Mouse (Mus musculus) midbrain, postnatal 0 days (tissue): ENCODE measurements around the gene Efcab5. TPM values are rescaled to one million over a fixed set of nuclear protein-coding genes. Genes with fewer than 3 reads are reported as not detected.
"Not testable (repeated sequence)": the region's sequence is repeated elsewhere in the genome, so short reads cannot be mapped to it uniquely, and the experiment has no call there.

Experiments used
- ATAC-seq: fragments of 200-750 bp; cut with Nextera tagmentation; 2 replicates; pipeline ENCODE4 v1.8.0; 2017; ENCODE audit warnings: moderate number of reproducible peaks, mild to moderate bottlenecking, moderate TSS enrichment, moderate library complexity; ENCODE audit not compliant: low FRiP score
- DNase-seq: peaks from one replicate; pipeline ENCODE4 v3.0.0-alpha.2; 2015; ENCODE audit warnings: low spot score
- H3K27ac ChIP-seq: fragments of 300-500 bp; sonication (generic); 2 replicates; pipeline ENCODE4 v1.5.1; 2014; ENCODE audit warnings: low read depth, mild to moderate bottlenecking, low read length, mixed read lengths
- H3K27me3 ChIP-seq: fragments of 300-500 bp; sonication (generic); 2 replicates; pipeline ENCODE4 v1.6.1; 2014; ENCODE audit warnings: low read length, control low read depth, mixed read lengths; ENCODE audit not compliant: insufficient read depth
- H3K36me3 ChIP-seq: fragments of 300-500 bp; sonication (generic); 2 replicates; pipeline ENCODE4 v1.6.1; 2014; ENCODE audit warnings: low read length, control low read depth, mixed read lengths; ENCODE audit not compliant: insufficient read depth
- H3K4me1 ChIP-seq: fragments of 300-500 bp; sonication (generic); 2 replicates; pipeline ENCODE4 v1.6.1; 2014; ENCODE audit warnings: mild to moderate bottlenecking, control low read depth, antibody characterized with exemption, low read length, mixed read lengths; ENCODE audit not compliant: insufficient read depth
- H3K4me2 ChIP-seq: fragments of 300-500 bp; sonication (generic); 2 replicates; pipeline ENCODE4 v1.6.1; 2014; ENCODE audit warnings: low read depth, mild to moderate bottlenecking, low read length, mixed read lengths; ENCODE audit not compliant: poor library complexity, severe bottlenecking
- H3K4me3 ChIP-seq: fragments of 300-500 bp; sonication (generic); 2 replicates; pipeline ENCODE4 v1.5.1; 2014; ENCODE audit warnings: low read depth, mild to moderate bottlenecking, low read length, moderate library complexity
- H3K9ac ChIP-seq: fragments of 300-500 bp; sonication (generic); replicated peaks from 2 replicates; pipeline ENCODE4 v1.6.1; 2014; ENCODE audit warnings: mild to moderate bottlenecking, low read length, moderate library complexity, mixed read lengths; ENCODE audit not compliant: poor library complexity, severe bottlenecking
- H3K9me3 ChIP-seq: fragments of 300-500 bp; sonication (generic); 2 replicates; pipeline ENCODE4 v1.6.1; 2016; ENCODE audit warnings: low read length, control low read depth
- CTCF ChIP-seq: IDR thresholded peaks from 2 replicates; pipeline ENCODE4 v1.5.1; 2016; ENCODE audit warnings: antibody characterized with exemption, mild to moderate bottlenecking
- WGBS: fragments of 180-500 bp; shearing (Covaris S2); extraction: QIAGEN DNeasy Blood & Tissue Kit; methylation state at CpG from one replicate; pipeline ENCODE4 v1.1.7; 2014; 5-methylcytosine and 5-hydroxymethylcytosine counted together
- polyA plus RNA-seq: library from polyadenylated mRNA; unstranded; fragments of >200 nt; fragmentation: Nextera tagmentation; extraction: Ambion mirVana; gene quantifications from 2 replicates; pipeline ENCODE4 v1.2.1, GENCODE M21; 2015
- total RNA-seq: library from RNA; depleted of rRNA; stranded (reverse); fragments of >200 nt; gene quantifications from 2 replicates; pipeline ENCODE4 v1.2.3, GENCODE M21; 2014

Efcab5 gene
- total and polyA plus RNA-seq, 2 experiments from 2014 or later, result 0.44 to 0.51 TPM

GRCm38 (mm10) chr11:77160744-77161143, 28.0 kb downstream of the Efcab5 start:
- H3K27me3 ChIP-seq, result no peaks in the 10 kb centered on the region
- no peak overlapping the region for H3K27ac ChIP-seq
- no peaks in the 10 kb centered on the region for H3K9me3 ChIP-seq
- ATAC-seq (no peak), DNase-seq (no peak)
- H3K9ac ChIP-seq, result no peak overlapping the region
- H3K4me2 ChIP-seq, result no peak overlapping the region
- TF ChIP-seq CTCF, result no peak
- H3K4me3 ChIP-seq, result no peak overlapping the region
- H3K4me1 ChIP-seq, result no peaks in the 10 kb centered on the region
- 89% methylated on average over 1 of the region's 1 CpGs for WGBS
- H3K36me3 ChIP-seq, result no peaks in the 10 kb centered on the region

GRCm38 (mm10) chr11:77160341-77160740, 28.4 kb downstream of the Efcab5 start:
- H3K9ac ChIP-seq, result no peak overlapping the region
- H3K36me3 ChIP-seq, result no peaks in the 10 kb centered on the region
- no peak for TF ChIP-seq CTCF
- no peak overlapping the region for H3K4me3 ChIP-seq
- WGBS, result 91% methylated on average over 9 of the region's 9 CpGs
- H3K9me3 ChIP-seq, result no peaks in the 10 kb centered on the region
- no peak for DNase-seq
- no peak for ATAC-seq
- no peak overlapping the region for H3K4me2 ChIP-seq
- H3K27me3 ChIP-seq, result no peaks in the 10 kb centered on the region
- no peak overlapping the region for H3K27ac ChIP-seq
- H3K4me1 ChIP-seq, result no peaks in the 10 kb centered on the region

GRCm38 (mm10) chr11:77154214-77154613, 34.6 kb downstream of the Efcab5 start:
- DNase-seq, result no peak
- no peak overlapping the region for H3K4me3 ChIP-seq
- WGBS, result 77% methylated on average over 5 of the region's 5 CpGs
- no peak overlapping the region for H3K9ac ChIP-seq
- H3K27ac ChIP-seq, result no peak overlapping the region
- H3K4me1 ChIP-seq, result no peaks in the 10 kb centered on the region
- no peaks in the 10 kb centered on the region for H3K9me3 ChIP-seq
- no peaks in the 10 kb centered on the region for H3K27me3 ChIP-seq
- ATAC-seq, result no peak
- no peak for TF ChIP-seq CTCF
- H3K4me2 ChIP-seq, result no peak overlapping the region
- H3K36me3 ChIP-seq, result no peaks in the 10 kb centered on the region

- Histone ChIP-seq H3K27ac (no peak overlapping the region), H3K27me3 (no peaks in the 10 kb centered on the region), H3K4me3 (no peak overlapping the region), H3K9me3 (no peaks in the 10 kb centered on the region), H3K4me1 (no peaks in the 10 kb centered on the region), H3K4me2 (no peak overlapping the region), H3K9ac (no peak overlapping the region), H3K36me3 (no peaks in the 10 kb centered on the region)
- TF ChIP-seq CTCF, result no peak
- 90% methylated on average over 6 of the region's 6 CpGs for WGBS
- ATAC-seq, result no peak
- DNase-seq, result no peak
Measured at GRCm38 (mm10) chr11:77150806-77151205, 38.0 kb downstream of the Efcab5 start.

- DNase-seq, H3K4me1 ChIP-seq, H3K4me2 ChIP-seq, H3K27me3 ChIP-seq, H3K4me3 ChIP-seq, H3K9me3 ChIP-seq, H3K27ac ChIP-seq, H3K9ac ChIP-seq, ATAC-seq, H3K36me3 ChIP-seq: not testable (repeated sequence)
- WGBS, result 92% methylated on average over 20 of the region's 22 CpGs
Measured at GRCm38 (mm10) chr11:77149783-77150630, 38.8 kb downstream of the Efcab5 start.

- no peak overlapping the region for H3K4me3 ChIP-seq
- H3K9me3 ChIP-seq, result no peaks in the 10 kb centered on the region
- no peak overlapping the region for H3K27ac ChIP-seq
- ATAC-seq (no peak), DNase-seq (no peak)
- TF ChIP-seq CTCF, result no peak
- 87% methylated on average over 2 of the region's 2 CpGs for WGBS
- H3K4me2 ChIP-seq, result no peak overlapping the region
- H3K36me3 ChIP-seq, result no peaks in the 10 kb centered on the region
- H3K4me1 ChIP-seq, result no peaks in the 10 kb centered on the region
- no peaks in the 10 kb centered on the region for H3K27me3 ChIP-seq
- H3K9ac ChIP-seq, result no peak overlapping the region
Measured at GRCm38 (mm10) chr11:77148774-77149173, 40.0 kb downstream of the Efcab5 start.
